Mouse (Mus musculus) liver, postnatal 0 days (tissue): ENCODE measurements at regions not wholly inside any gene's neighbourhood (a gene's known extent, or its start where the extent isn't known, plus 50 kb on each side); places are given as distances from the start of the nearest gene placed in this dataset.
"Not testable (repeated sequence)": the region's sequence is repeated elsewhere in the genome, so short reads cannot be mapped to it uniquely, and the experiment has no call there.

Experiments used
- ATAC-seq: fragments of 200-750 bp; cut with Nextera tagmentation; 2 replicates; pipeline ENCODE4 v1.8.0; 2017; ENCODE audit warnings: mild to moderate bottlenecking, moderate library complexity
- DNase-seq: peaks from one replicate; pipeline ENCODE4 v3.0.0-alpha.2; 2016
- H3K27ac ChIP-seq: fragments of 300-500 bp; sonication (generic); 2 replicates; pipeline ENCODE4 v1.5.1; 2014; ENCODE audit warnings: antibody characterized with exemption, moderate library complexity, mild to moderate bottlenecking, low read depth
- H3K27me3 ChIP-seq: fragments of 300-500 bp; sonication (generic); 2 replicates; pipeline ENCODE4 v1.6.1; 2014; ENCODE audit warnings: low read length, control low read depth, mixed read lengths; ENCODE audit not compliant: insufficient read depth
- H3K36me3 ChIP-seq: fragments of 300-500 bp; sonication (generic); replicated peaks from 2 replicates; pipeline ENCODE4 v1.6.1; 2014; ENCODE audit warnings: mild to moderate bottlenecking, control low read depth, low read length, moderate library complexity, mixed read lengths; ENCODE audit not compliant: insufficient read depth
- H3K4me1 ChIP-seq: fragments of 300-500 bp; sonication (generic); 2 replicates; pipeline ENCODE4 v1.6.1; 2014; ENCODE audit warnings: antibody characterized with exemption, mild to moderate bottlenecking, control low read depth; ENCODE audit not compliant: insufficient read depth
- H3K4me2 ChIP-seq: fragments of 300-500 bp; sonication (generic); 2 replicates; pipeline ENCODE4 v1.6.1; 2014; ENCODE audit warnings: low read depth, mild to moderate bottlenecking, low read length, moderate library complexity, mixed read lengths
- H3K4me3 ChIP-seq: fragments of 300-500 bp; sonication (generic); 2 replicates; pipeline ENCODE4 v1.5.1; 2014; ENCODE audit warnings: low read depth, low read length
- H3K9ac ChIP-seq: fragments of 300-500 bp; sonication (generic); replicated peaks from 2 replicates; pipeline ENCODE4 v1.6.1; 2014; ENCODE audit warnings: mild to moderate bottlenecking, moderate library complexity
- H3K9me3 ChIP-seq: fragments of 300-500 bp; sonication (generic); 2 replicates; pipeline ENCODE4 v1.6.1; 2016; ENCODE audit warnings: mild to moderate bottlenecking, control low read depth, low read length, mixed read lengths
- CTCF ChIP-seq: sonication (generic); IDR thresholded peaks from 2 replicates; pipeline ENCODE4 v1.5.1; 2016; ENCODE audit warnings: antibody characterized with exemption, low read depth
- EP300 ChIP-seq: IDR thresholded peaks from 2 replicates; pipeline ENCODE4 v1.6.1; 2016; ENCODE audit warnings: antibody characterized with exemption, low read depth, mild to moderate bottlenecking
- WGBS: fragments of 180-500 bp; shearing (Covaris S2); extraction: QIAGEN DNeasy Blood & Tissue Kit; methylation state at CpG from one replicate; pipeline ENCODE4 v1.1.7; 2014; ENCODE audit not compliant: insufficient replicate concordance; 5-methylcytosine and 5-hydroxymethylcytosine counted together

GRCm38 (mm10) chr8:88064414-88065110 lies 54.0 kb upstream of the Cnep1r1 start:
- 83% methylated on average over 13 of the region's 13 CpGs for WGBS
- Histone ChIP-seq H3K4me1 (no peaks in the 10 kb centered on the region), H3K4me3 (no peak overlapping the region), H3K36me3 (no peaks in the 10 kb centered on the region), H3K9me3 (no peaks in the 10 kb centered on the region), H3K27ac (no peak overlapping the region), H3K4me2 (no peak overlapping the region), H3K27me3 (no peaks in the 10 kb centered on the region), H3K9ac (no peak overlapping the region)
- DNase-seq (no peak), ATAC-seq (no peak)
- TF ChIP-seq EP300 (no peak), CTCF (no peak)

- not testable (repeated sequence) for H3K9me3 ChIP-seq, H3K9ac ChIP-seq, ATAC-seq, H3K4me1 ChIP-seq, DNase-seq, H3K27me3 ChIP-seq, H3K36me3 ChIP-seq, H3K4me3 ChIP-seq, H3K27ac ChIP-seq, H3K4me2 ChIP-seq
- WGBS = 83% methylated on average over 1 of the region's 1 CpGs
Observed at GRCm38 (mm10) chr8:88059107-88059506, 59.5 kb upstream of the Cnep1r1 start.

- no peak for DNase-seq
- Histone ChIP-seq H3K4me1 (no peaks in the 10 kb centered on the region), H3K27ac (no peak overlapping the region), H3K27me3 (no peaks in the 10 kb centered on the region), H3K4me2 (no peak overlapping the region), H3K4me3 (no peak overlapping the region), H3K36me3 (no peaks in the 10 kb centered on the region), H3K9ac (no peak overlapping the region), H3K9me3 (no peaks in the 10 kb centered on the region)
- no peak for TF ChIP-seq EP300
- TF ChIP-seq CTCF = no peak
- 85% methylated on average over 7 of the region's 7 CpGs for WGBS
- no peak for ATAC-seq
Observed at GRCm38 (mm10) chr8:88057686-88058234, 60.8 kb upstream of the Cnep1r1 start.

GRCm38 (mm10) chr8:88050651-88051050 lies 67.9 kb upstream of the Cnep1r1 start:
- H3K4me3 ChIP-seq = no peak overlapping the region
- no peak overlapping the region for H3K9ac ChIP-seq
- no peak overlapping the region for H3K4me2 ChIP-seq
- DNase-seq = no peak
- no peaks in the 10 kb centered on the region for H3K4me1 ChIP-seq
- TF ChIP-seq EP300 (no peak), CTCF (no peak)
- H3K36me3 ChIP-seq = no peaks in the 10 kb centered on the region
- ATAC-seq = no peak
- no peak overlapping the region for H3K27ac ChIP-seq
- WGBS = 75% methylated on average over 10 of the region's 10 CpGs
- H3K27me3 ChIP-seq = no peaks in the 10 kb centered on the region
- no peaks in the 10 kb centered on the region for H3K9me3 ChIP-seq

GRCm38 (mm10) chr8:88049091-88049490 lies 69.5 kb upstream of the Cnep1r1 start:
- no peak for ATAC-seq
- H3K9me3 ChIP-seq = no peaks in the 10 kb centered on the region
- 59% methylated on average over 5 of the region's 5 CpGs for WGBS

GRCm38 (mm10) chr8:88045995-88046394 lies 72.6 kb upstream of the Cnep1r1 start:
- no peak for DNase-seq
- Histone ChIP-seq H3K4me2 (no peak overlapping the region), H3K36me3 (no peaks in the 10 kb centered on the region), H3K4me1 (no peaks in the 10 kb centered on the region), H3K27ac (no peak overlapping the region), H3K9me3 (no peaks in the 10 kb centered on the region), H3K27me3 (no peaks in the 10 kb centered on the region), H3K4me3 (no peak overlapping the region), H3K9ac (no peak overlapping the region)
- WGBS = 80% methylated on average over 4 of the region's 4 CpGs
- no peak for TF ChIP-seq CTCF
- no peak for TF ChIP-seq EP300
- ATAC-seq = no peak

More at GRCm38 (mm10) chr8:88049091-88049490, 69.5 kb upstream of the Cnep1r1 start:
- H3K27me3 ChIP-seq = no peaks in the 10 kb centered on the region
- TF ChIP-seq EP300 (no peak), CTCF (no peak)
- H3K27ac ChIP-seq = no peak overlapping the region
- H3K4me3 ChIP-seq = no peak overlapping the region
- no peaks in the 10 kb centered on the region for H3K4me1 ChIP-seq
- no peak overlapping the region for H3K9ac ChIP-seq
- DNase-seq = peak; percentile 36
- H3K36me3 ChIP-seq = no peaks in the 10 kb centered on the region
- H3K4me2 ChIP-seq = no peak overlapping the region

- 41% methylated on average over 6 of the region's 6 CpGs for WGBS
- TF ChIP-seq EP300 (no peak), CTCF (no peak)
- no peak overlapping the region for H3K4me3 ChIP-seq
- DNase-seq (no peak), ATAC-seq (no peak)
- no peaks in the 10 kb centered on the region for H3K27me3 ChIP-seq
- no peaks in the 10 kb centered on the region for H3K36me3 ChIP-seq
- H3K27ac ChIP-seq = no peak overlapping the region
- H3K9me3 ChIP-seq = no peaks in the 10 kb centered on the region
- no peak overlapping the region for H3K9ac ChIP-seq
- H3K4me2 ChIP-seq = no peak overlapping the region
- no peaks in the 10 kb centered on the region for H3K4me1 ChIP-seq
Observed at GRCm38 (mm10) chr8:88039286-88039685, 79.3 kb upstream of the Cnep1r1 start.
